Mouse (Mus musculus): ENCODE data around the gene Gm17359.

GRCm38 (mm10) chr3:79400552-79400951, 64.1 kb downstream of the Gm17359 start:
- TF ChIP-seq EP300 (IDR thresholded peaks at IDR 0.05; ENCODE audit: low read depth) (no peak), CTCF (IDR thresholded peaks at IDR 0.05; ENCODE audit: low read depth) (no peak)

All from heart, postnatal 0 days (tissue).